Mouse (Mus musculus) central nervous system, embryonic 11.5 days (tissue): ENCODE measurements around the gene Gmcl1. TPM values are rescaled to one million over a fixed set of nuclear protein-coding genes. Genes with fewer than 3 reads are reported as not detected.

Experiments
- polyA plus RNA-seq: library from polyadenylated mRNA; depleted of rRNA; stranded (reverse); fragments of >200 nt; gene quantifications from 2 replicates; pipeline ENCODE4 v1.2.3, GENCODE M21; 2012; rRNA removed

Gmcl1 gene
- 22.4 and 34.1 TPM in 2 replicates for polyA plus RNA-seq

DNA sequence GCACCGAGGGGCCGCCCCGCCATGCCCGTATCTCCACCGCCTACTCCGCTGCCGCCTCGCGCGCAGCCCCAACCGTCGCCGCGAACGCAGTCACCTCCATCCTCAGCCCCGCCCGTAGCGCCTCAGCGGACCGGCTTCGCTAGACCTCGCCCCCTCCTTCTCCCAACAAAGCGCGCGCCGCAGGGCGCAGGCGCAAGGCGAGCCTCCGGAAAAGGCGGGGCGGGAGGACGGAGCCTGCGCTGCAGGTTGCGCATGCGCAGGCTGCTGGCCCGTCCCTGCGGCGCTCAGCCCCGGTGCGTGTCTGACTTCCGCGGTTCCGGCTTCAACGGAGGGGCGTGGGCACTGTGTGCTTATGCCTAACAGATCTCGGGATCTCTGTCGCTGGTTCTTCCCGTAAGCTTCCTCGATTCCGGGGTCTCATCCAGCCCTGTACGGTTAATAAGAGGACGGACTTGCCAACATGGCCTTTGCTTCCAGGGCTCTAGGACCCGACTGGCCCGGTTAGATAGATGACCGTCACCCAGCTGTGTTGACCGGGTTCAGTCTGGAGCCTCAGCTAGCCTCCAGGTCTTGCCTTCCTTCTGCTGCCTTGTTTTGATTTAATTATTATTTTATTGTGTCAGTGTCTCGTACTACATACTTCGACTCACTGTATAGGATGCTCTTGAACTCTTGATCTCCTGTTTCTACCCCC, at the start of gene Gmcl1:
TSS of gene Gmcl1 (minus strand) at position 201 of the 694 bp plus-strand sequence.

DNA sequence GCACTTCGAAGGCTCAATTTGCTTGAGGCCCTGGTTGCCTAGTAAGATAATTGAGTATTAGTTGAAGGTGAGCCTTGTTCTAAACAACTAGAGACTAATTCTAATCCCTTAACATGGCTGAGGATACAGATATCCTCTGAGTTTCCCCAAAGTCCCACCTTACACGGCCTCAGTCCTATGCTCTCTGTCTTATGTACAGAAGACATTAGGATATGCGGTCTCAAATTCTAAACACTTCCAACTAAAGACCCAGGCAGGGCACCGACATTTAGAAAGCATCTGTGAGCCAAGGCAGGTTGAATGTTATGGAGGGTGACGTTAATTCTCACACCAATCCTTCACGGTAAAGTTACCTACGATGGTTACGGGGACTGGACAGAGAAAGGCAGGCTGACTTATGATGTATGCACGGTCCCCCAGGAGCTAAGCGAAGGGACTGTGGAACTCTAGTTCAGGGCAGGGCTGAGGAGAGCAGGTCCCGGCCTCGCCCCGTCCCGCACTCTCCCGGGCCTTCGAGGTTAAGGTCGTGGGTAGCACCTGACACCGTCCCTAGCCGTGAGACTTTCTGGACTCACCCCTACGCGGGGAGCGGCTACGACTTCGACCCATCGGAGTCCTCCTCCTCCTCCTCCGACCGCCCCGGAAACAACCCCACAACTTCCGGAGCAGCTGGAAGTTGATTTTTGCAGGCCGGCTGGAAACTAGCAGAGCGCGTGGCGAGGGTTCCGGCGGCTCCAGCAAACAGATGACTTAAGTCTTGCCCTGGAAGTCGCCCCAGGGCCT, 49.1 kb downstream of the Gmcl1 start, which contains the start of gene Snrnp27:
TSS of gene Snrnp27 (minus strand) at position 651 of the 783 bp plus-strand sequence.

DNA sequence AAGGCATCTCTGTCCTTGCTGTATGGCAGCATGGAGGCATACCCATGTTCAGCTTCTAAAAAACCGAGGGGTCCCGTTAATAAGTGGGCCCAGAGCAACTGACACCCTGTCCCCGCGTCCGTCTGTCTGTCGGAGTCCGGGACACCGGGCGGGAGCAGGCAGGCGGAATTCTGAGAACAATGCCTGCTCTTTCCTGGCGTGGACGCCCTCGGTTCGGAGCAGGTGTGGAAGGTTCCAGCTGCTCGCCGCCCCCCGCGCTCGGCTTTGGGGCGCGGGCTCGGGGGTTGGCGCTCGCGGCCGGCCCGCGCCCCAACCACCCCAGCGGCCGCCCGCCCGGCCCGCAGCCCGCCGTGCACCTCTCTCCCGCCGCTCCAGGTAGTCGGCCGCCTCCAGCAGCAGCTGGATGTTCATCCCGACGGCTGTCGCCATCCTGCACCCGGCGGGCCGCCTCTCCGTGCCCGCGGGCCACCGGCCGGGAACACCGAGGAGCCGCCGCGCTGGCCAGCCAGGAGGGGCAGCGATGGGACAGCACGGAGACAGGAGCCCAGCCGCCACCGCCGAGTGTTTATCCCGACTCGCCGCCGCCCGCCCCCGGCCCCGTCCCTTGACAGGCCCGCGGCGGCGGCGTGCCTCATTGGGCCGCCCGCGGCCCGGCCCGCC, 64.5 kb downstream of the Gmcl1 start, which contains the start of gene Mxd1:
TSS of gene Mxd1 (minus strand) at position 582 of the 660 bp plus-strand sequence.

Other genes with a start within 250 kb of the Gmcl1 start
- gene Pcbp1, start 207.1 kb downstream of the Gmcl1 start, polyA plus RNA-seq: 208 and 294 TPM in 2 replicates
- gene Asprv1, start 105.2 kb downstream of the Gmcl1 start, polyA plus RNA-seq: 0.70 and 0.73 TPM in 2 replicates
- gene Mxd1, start 64.2 kb downstream of the Gmcl1 start, polyA plus RNA-seq: 15.1 and 20.7 TPM in 2 replicates
- gene Snrnp27, start 48.9 kb downstream of the Gmcl1 start, polyA plus RNA-seq: 72.4 and 79.7 TPM in 2 replicates
- 8.8 and 11.1 TPM in 2 replicates for gene Anxa4, start 60.2 kb upstream of the Gmcl1 start, polyA plus RNA-seq
- gene Aak1, start 116.1 kb upstream of the Gmcl1 start, polyA plus RNA-seq: 22.1 and 28.8 TPM in 2 replicates